Mouse (Mus musculus): ENCODE results near the gene Tspyl1. TPM values are rescaled to one million over a fixed set of nuclear protein-coding genes. Genes with fewer than 3 reads are reported as not detected.

Tspyl1 gene
- total RNA-seq, 2 experiments from 2014 or later, result 54.4 to 57.2 TPM

DNA sequence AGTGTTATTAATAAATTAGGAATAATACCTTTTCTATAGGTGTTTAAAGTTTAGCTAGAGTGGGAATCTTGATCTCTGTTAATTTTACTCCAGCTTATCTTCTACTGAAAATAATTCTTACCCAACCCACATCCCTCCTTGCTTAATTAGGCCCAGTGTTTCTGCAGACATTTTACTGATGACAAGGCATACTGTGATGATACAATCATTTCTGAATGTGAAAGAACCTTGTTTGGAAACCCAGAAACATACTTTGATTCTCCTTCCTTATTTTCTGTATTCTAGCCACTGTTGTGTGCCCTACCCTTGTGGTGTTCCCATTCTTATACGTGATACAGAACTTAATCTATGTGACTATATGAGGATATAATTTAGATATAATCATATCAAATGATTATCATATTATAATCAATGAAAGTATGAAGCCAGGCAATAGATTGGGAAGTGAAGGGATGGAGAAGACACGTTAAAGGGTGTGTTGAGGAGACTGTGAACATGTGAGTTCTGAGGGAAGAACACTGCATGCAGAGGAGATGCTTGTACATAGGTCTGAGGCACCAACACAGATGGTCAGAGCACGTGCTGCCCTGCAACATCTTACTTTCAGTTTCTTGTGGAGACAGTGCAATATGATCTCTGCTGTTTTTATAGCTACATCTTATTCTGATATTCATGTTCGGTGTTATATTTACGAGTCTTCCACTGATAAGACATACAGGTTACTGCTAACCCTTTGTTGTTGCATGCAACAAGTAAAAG, 14.5 kb upstream of the Tspyl1 start:
- DNase-seq, result no peak
- no peak for TF ChIP-seq CTCF (IDR thresholded peaks at IDR 0.05)
- Histone ChIP-seq H3K27ac (no peak overlapping the region), H3K4me3 (no peak overlapping the region)
- intact Hi-C loops (cut with DNase I), result no loop called here

DNA sequence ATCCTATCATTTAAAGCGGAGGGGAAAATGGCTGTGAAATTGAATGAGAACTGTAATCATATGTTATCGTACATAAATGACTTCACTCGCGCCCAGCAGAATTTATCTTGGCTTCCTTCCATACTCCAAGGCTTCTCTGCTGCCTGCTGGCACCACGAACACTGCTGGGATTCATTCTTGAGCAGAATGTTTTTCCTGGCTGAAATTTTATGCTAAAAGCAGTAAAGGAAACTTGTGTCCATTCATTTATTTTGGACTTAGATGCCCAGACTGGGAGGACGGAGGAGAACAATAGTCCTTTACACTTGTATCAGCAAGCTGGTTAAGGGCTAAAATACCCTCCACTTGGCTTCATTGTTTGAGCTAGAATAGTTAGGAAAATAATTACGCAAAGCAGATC, 10.3 kb upstream of the Tspyl1 start:
- TF ChIP-seq CTCF (IDR thresholded peaks at IDR 0.05), result no peak
- Histone ChIP-seq H3K27ac (no peak overlapping the region), H3K4me3 (no peak overlapping the region)
- DNase-seq, result no peak
- intact Hi-C loops (cut with DNase I), result no loop called here

DNA sequence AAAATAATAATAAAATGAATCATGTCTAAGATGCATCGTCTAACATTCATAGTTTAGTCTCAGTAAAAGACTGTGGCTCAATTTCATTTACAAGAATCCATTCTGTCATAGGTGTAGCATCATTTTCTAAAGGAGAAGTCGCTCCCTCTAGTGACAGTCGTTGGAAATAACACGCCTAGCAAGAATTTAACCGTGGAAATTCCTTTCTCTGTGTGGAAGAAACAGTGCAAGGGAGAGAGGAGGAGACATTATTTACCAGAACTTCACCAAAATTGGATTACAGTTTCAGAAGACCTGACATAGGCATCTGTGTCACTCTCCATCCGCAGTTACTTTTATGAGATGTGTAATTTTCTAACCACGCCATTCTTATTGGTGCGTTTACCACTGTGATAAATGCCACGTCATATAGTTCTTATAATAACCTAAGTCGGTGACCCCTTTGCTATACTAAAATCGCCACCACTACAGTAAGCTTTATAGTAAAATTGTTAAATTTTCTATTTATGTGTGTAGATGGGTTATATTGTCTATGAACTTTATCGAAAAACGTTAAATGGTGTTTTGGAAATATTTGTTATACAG, 1.3 kb upstream of the Tspyl1 start:
- DNase-seq, result peak; percentile 24
- H3K4me3 ChIP-seq, result peak overlapping the region; percentile 100
- peak overlapping the region; percentile 96 for H3K27ac ChIP-seq
- intact Hi-C loops (cut with DNase I), result loop anchor here (5.0 kb wide), 2 partner anchors 183 to 243 kb away; partner anchors contain the start of genes Calhm5 and Trappc3l
- peak; percentile 79 for TF ChIP-seq CTCF (IDR thresholded peaks at IDR 0.05)

DNA sequence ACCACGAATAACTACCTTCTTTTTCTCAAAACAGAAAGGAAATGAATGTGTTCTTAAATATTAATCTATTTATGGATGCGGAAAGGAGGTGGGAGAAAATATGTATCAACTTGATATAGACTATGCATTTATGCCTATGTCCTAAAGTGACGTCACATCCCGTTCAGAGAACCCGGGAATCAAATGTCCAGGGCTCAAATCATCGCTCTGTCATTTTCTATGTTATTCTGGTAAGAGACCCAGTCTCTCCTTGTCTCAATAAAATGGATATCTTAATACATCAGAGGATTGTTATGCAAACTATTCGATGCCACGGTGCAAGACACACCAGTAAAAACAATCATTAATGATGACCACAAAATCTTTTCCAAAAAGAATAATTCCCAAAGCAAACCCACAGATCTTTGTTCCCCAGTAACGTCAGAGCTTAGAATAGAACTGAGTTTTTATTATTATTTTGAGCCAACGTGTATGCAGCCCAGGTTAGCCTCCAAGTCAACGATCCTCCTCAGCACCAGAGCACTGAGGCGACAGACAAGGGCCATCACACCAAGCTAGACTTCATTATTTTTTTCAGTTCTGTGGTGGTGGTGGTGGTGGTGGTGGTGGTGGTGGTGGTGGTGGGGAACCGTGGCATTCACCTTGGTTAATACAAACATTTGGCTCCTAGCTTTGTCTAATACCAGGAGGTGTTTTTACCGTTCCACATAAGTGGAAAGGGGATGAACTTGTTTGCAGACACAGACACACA, 604 bp upstream of the Tspyl1 start:
- no peak for TF ChIP-seq CTCF (IDR thresholded peaks at IDR 0.05)
- H3K4me3 ChIP-seq, result peak overlapping the region; percentile 100
- DNase-seq, result no peak
- intact Hi-C loops (cut with DNase I), result loop anchor here (5.0 kb wide), 2 partner anchors 184 to 244 kb away; partner anchors contain the start of genes Calhm5 and Trappc3l
- H3K27ac ChIP-seq, result peak overlapping the region; percentile 96

DNA sequence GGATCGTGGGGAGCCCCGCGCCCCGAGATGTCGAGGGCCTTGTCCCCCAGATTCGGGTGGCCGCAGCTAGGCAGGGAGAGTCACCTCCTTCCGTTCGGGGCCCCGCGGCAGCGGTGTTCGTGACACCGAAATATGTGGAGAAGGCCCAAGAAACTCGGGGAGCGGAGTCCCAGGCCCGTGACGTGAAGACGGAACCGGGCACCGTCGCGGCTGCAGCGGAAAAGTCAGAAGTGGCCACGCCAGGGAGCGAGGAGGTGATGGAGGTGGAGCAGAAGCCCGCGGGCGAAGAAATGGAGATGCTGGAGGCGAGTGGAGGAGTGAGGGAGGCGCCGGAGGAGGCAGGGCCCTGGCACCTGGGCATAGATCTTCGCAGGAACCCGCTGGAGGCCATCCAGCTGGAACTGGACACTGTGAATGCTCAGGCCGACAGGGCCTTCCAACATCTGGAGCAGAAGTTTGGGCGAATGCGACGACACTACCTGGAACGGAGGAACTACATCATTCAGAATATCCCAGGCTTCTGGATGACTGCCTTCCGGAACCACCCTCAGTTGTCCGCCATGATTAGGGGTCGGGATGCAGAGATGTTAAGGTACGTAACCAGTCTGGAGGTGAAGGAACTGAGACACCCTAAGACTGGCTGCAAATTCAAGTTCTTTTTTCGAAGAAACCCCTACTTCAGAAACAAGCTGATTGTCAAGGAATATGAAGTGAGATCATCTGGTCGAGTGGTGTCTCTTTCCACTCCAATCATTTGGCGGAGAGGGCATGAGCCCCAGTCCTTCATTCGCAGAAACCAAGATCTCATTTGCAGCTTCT, 639 bp downstream of the Tspyl1 start:
- peak; percentile 74 for DNase-seq
- H3K27ac ChIP-seq, result peak overlapping the region; percentile 96
- TF ChIP-seq CTCF (IDR thresholded peaks at IDR 0.05), result no peak
- intact Hi-C loops (cut with DNase I), result loop anchor here (1.0 to 5.0 kb wide), 4 partner anchors 14 to 263 kb away; partner anchors contain the start of genes Calhm5, Rwdd1, Trappc3l and Tspyl4
- H3K4me3 ChIP-seq, result peak overlapping the region; percentile 100

DNA sequence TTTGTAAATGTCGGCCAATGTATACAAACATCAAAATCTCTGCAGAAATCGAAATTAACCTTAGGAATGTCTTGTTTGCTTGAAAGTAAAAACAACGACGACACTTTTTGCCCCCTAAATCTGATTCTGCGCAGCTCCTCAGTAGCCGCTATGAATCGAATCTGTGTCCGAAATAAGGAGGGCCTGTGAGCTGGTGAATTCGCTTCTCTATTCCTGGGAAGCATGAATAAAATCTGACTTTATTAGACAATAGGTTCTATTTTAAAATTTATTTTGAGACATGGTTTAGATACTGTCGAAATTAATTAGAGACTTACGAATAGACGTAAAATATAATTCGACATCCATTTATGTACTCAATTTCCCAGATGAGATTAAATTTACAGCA, 14.9 kb downstream of the Tspyl1 start:
- intact Hi-C loops (cut with DNase I), result loop anchor here (2.0 kb wide), 1 partner anchor 14 kb away; the partner anchor contains the start of gene Tspyl1
- no peak for TF ChIP-seq CTCF (IDR thresholded peaks at IDR 0.05)
- Histone ChIP-seq H3K27ac (peak overlapping the region; percentile 81), H3K4me3 (peak overlapping the region; percentile 78)
- no peak for DNase-seq

DNA sequence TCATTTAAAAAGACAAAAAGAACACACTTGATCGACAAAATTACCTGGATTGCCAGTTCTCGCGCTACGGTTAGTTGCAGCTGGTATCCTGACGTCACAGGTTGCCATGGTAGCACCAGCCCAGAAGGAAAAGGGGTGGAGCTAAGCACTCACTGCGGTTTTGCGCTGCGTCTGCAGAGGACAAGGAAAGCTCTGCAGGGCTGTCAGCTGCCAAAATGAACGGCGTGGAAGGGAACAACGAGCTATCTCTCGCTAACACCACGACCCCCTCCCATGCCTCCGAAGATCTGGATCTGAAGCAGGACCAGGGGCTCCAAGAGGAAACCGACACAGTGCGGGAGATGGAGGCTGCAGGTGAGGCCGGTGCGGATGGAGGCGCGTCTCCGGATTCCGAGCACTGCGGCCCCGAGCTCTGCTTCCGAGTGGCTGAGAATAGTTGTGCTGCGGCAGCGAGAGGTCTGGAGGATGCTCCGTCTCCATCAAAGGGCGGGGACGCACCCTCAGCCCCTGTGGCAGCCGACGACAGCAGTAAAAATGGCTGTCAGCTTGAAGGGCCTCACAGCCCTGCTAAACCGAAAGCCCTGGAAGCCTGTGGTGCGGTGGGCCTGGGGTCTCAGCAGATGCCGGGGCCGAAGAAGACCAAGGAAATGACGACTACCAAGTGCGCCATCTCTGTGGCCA, 15.4 kb downstream of the Tspyl1 start, which contains the start of gene Tspyl4:
Tspyl4 (plus strand) TSS at position 144 of the 681 bp plus-strand sequence.
- intact Hi-C loops (cut with DNase I), result loop anchor here (2.0 kb wide), 1 partner anchor 15 kb away; the partner anchor contains the start of gene Tspyl1
- peak within 1 kb of the TSS; percentile 78 for H3K4me3 ChIP-seq

DNA sequence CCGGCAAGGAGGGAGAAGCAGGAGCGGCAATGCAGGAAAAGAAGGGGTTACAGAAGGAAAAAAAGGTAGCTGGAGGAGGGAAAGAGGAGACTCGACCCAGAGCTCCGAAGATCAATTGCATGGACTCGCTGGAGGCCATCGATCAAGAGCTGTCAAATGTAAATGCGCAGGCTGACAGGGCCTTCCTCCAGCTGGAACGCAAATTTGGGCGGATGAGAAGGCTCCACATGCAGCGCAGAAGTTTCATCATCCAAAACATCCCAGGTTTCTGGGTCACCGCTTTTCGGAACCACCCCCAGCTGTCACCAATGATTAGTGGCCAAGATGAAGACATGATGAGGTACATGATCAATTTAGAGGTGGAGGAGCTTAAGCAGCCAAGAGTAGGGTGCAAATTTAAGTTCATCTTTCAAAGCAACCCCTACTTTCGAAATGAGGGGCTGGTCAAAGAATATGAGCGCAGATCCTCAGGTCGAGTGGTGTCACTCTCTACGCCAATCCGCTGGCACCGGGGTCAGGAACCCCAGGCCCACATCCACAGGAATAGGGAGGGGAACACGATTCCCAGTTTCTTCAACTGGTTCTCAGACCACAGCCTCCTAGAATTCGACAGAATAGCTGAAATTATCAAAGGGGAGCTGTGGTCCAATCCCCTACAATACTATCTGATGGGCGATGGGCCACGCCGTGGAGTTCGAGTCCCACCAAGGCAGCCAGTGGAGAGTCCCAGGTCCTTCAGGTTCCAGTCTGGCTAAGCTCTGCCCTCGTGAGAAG, 16.2 kb downstream of the Tspyl1 start:
- peak overlapping the region; percentile 78 for H3K4me3 ChIP-seq
- intact Hi-C loops (cut with DNase I), result loop anchor here (2.0 kb wide), 1 partner anchor 15 kb away; the partner anchor contains the start of gene Tspyl1
- no peak for TF ChIP-seq CTCF (IDR thresholded peaks at IDR 0.05)
- peak overlapping the region; percentile 81 for H3K27ac ChIP-seq
- peak; percentile 49 for DNase-seq

More for the DNA sequence above, 15.4 kb downstream of the Tspyl1 start, which contains the start of gene Tspyl4:
- peak within 1 kb of the TSS; percentile 81 for H3K27ac ChIP-seq
- no peak for TF ChIP-seq CTCF (IDR thresholded peaks at IDR 0.05)
- DNase-seq, result peak; percentile 92

DNA sequence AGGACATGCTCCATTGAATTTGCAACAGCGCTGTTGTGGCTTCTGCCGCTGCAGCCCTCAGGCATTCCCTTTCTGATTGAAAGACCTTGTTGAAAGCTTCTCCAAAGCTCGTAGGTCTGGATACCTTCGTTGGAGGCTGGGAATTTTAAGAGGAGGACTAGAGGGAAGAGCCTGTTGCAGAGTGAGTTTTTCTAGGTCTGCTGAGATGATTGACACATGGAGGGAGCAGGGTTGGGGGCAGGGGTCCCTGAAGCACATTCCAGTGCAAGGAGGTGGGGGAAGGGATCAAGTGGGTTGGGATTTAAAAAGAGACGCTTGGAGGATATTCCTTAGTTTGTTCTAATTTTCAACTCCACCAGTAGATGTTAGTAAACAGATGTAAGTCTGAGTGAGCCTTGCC, 18.4 kb downstream of the Tspyl1 start:
- intact Hi-C loops (cut with DNase I), result no loop called here
- no peak for DNase-seq
- TF ChIP-seq CTCF (IDR thresholded peaks at IDR 0.05), result no peak
- H3K4me3 ChIP-seq, result peak overlapping the region; percentile 30
- no peak overlapping the region for H3K27ac ChIP-seq

DNA sequence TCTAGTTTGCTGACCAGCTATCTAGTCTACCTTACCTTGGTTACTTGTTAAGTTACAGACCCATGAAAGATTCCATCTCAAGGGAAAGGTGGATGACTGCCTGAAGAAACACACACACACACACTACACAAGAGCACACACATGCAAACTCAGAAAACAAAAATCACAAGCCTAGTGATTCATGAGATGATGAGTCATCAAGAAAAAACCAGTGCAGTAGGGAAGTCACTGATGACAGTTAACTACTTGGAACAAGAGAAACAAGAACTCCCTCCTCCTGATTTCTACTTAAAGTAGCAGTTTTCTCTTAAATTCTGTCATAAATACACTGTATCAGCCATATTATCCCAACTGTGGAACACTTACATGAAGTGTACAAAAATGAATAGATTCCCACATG, 25.1 kb downstream of the Tspyl1 start:
- intact Hi-C loops (cut with DNase I), result no loop called here
- no peak for TF ChIP-seq CTCF (IDR thresholded peaks at IDR 0.05)
- DNase-seq, result no peak
- Histone ChIP-seq H3K4me3 (no peak overlapping the region), H3K27ac (no peak overlapping the region)

Data from gastrocnemius, adult 2 months (tissue).